Mouse (Mus musculus): ENCODE measurements around the gene Klf2.

DNA sequence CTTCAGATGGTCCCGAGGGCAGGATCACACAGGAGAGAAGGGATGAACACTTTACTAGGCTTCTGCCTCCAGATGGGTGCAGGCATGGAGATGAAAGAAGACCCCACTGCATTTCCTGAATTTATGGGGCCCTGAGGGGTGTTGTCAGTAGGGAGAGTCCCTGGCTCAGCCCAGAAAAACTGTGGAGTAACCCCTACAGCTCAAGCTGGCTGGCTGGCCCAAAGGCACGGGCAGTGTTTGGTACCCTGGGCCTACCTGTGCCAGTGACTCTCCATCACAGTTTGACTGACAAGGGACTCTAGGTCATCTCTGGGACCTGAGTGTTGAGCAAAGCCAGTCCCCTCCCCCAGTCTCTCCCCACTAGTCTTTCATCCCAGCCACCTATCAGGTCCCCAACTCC, 5.9 kb downstream of the Klf2 start:
- TF ChIP-seq CTCF (conservative IDR thresholded peaks at IDR 0.05; ENCODE audit: low read length) (no peak), POU5F1 (IDR thresholded peaks at IDR 0.05; ENCODE audit: borderline replicate concordance, low read length) (no peak)
